Mouse (Mus musculus) embryonic facial prominence, embryonic 10.5 days (tissue): ENCODE results near the gene Scarb1. TPM values are rescaled to one million over a fixed set of nuclear protein-coding genes. Genes with fewer than 3 reads are reported as not detected.

ENCODE experiments used
- DNase-seq: peaks from one replicate; pipeline ENCODE4 v3.0.0-alpha.2; 2017; ENCODE audit warnings: low spot score
- H3K27ac ChIP-seq: fragments of 300-500 bp; sonication (generic); replicated peaks from 2 replicates; pipeline ENCODE4 v1.5.1; 2016; ENCODE audit warnings: mild to moderate bottlenecking
- H3K27me3 ChIP-seq: fragments of 300-500 bp; sonication (generic); replicated peaks from 2 replicates; pipeline ENCODE4 v1.6.1; 2016; ENCODE audit warnings: low read depth, mild to moderate bottlenecking; ENCODE audit not compliant: poor library complexity, severe bottlenecking
- H3K36me3 ChIP-seq: fragments of 300-500 bp; sonication (generic); replicated peaks from 2 replicates; pipeline ENCODE4 v1.6.1; 2016; ENCODE audit warnings: mild to moderate bottlenecking, moderate library complexity
- H3K4me1 ChIP-seq: fragments of 300-500 bp; sonication (generic); 2 replicates; pipeline ENCODE4 v1.6.1; 2016
- H3K4me3 ChIP-seq: fragments of 300-500 bp; sonication (generic); 2 replicates; pipeline ENCODE4 v1.5.1; 2016; ENCODE audit warnings: mild to moderate bottlenecking, moderate library complexity
- H3K9me3 ChIP-seq: fragments of 300-500 bp; sonication (generic); 2 replicates; pipeline ENCODE4 v1.6.1; 2016; ENCODE audit warnings: mild to moderate bottlenecking
- WGBS: fragments of 180-500 bp; shearing (Covaris S2); methylation state at CpG from one replicate; pipeline ENCODE4 v1.1.7; 2016; 5-methylcytosine and 5-hydroxymethylcytosine counted together
- polyA plus RNA-seq: library from polyadenylated mRNA; unstranded; fragments of >200 nt; fragmentation: Nextera tagmentation; extraction: Ambion mirVana; gene quantifications from 2 replicates; pipeline ENCODE4 v1.2.1, GENCODE M21; 2016

The Scarb1 gene
- polyA plus RNA-seq, 1 experiment from 2014 or later = 43.2 TPM

GRCm38 (mm10) chr5:125270587-125271130 lies 70.2 kb downstream of the Scarb1 start:
- H3K27ac ChIP-seq = no peak overlapping the region
- H3K4me1 ChIP-seq = peaks cover 42% of the 10 kb centered on the region
- 17% methylated on average over 12 of the region's 12 CpGs for WGBS
- peak; percentile 85 for DNase-seq
- H3K27me3 ChIP-seq = no peaks in the 10 kb centered on the region
- no peaks in the 10 kb centered on the region for H3K36me3 ChIP-seq
- H3K9me3 ChIP-seq = no peaks in the 10 kb centered on the region
- no peak overlapping the region for H3K4me3 ChIP-seq

GRCm38 (mm10) chr5:125269836-125270235 lies 71.1 kb downstream of the Scarb1 start:
- H3K27me3 ChIP-seq = no peaks in the 10 kb centered on the region
- DNase-seq = no peak
- 90% methylated on average over 7 of the region's 7 CpGs for WGBS

GRCm38 (mm10) chr5:125269399-125269798 lies 71.5 kb downstream of the Scarb1 start:
- Histone ChIP-seq H3K36me3 (no peaks in the 10 kb centered on the region), H3K4me3 (no peak overlapping the region), H3K27me3 (no peaks in the 10 kb centered on the region), H3K27ac (no peak overlapping the region), H3K9me3 (no peaks in the 10 kb centered on the region), H3K4me1 (peaks cover 51% of the 10 kb centered on the region)
- DNase-seq = no peak
- 87% methylated on average over 8 of the region's 8 CpGs for WGBS

More at GRCm38 (mm10) chr5:125269836-125270235, 71.1 kb downstream of the Scarb1 start:
- H3K4me3 ChIP-seq = no peak overlapping the region
- no peaks in the 10 kb centered on the region for H3K36me3 ChIP-seq
- H3K27ac ChIP-seq = no peak overlapping the region
- no peaks in the 10 kb centered on the region for H3K9me3 ChIP-seq
- H3K4me1 ChIP-seq = peaks cover 47% of the 10 kb centered on the region

DNA sequence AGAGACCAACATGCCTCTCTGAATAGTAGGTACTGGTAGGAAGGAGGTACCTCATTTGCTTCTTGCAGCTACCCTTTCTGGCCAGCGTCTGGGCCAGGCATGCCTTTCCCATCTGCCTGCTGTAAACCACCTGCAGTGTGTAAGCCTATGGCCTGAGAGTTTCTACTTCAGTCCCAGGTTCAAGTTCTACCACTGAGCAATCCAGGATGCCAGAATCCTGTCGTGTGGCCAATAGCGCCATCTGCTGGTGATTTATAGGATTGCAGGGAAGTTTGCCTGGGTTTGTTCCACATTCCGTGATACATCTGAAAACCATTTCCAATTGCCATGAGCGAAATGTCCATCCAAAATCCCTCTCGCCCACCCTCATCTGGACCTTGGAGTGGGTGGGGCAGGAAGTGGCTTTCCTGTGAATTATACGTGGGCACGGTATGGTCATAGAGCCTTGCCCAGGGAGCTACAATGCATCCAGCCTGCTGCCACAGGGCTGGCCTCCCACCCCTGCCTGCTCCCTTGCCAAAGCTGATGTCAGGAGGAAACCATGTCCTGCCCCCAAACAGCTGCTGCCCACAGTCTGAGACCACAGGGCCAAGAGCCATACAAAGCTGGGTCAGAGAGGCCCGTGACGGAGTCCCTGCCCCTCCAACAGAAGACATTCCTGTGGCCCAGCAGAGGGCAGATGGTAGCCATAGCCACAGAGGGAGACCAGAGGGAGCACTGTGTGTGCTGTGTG lies 72.7 kb downstream of the Scarb1 start:
- Histone ChIP-seq H3K4me3 (peak overlapping the region; percentile 8; the same call in 1 of the 2 replicates), H3K27ac (peak overlapping the region; percentile 5), H3K36me3 (no peaks in the 10 kb centered on the region), H3K9me3 (no peaks in the 10 kb centered on the region), H3K4me1 (peaks cover 43% of the 10 kb centered on the region), H3K27me3 (no peaks in the 10 kb centered on the region)
- 15% methylated on average over 10 of the region's 10 CpGs for WGBS
- DNase-seq = peak; percentile 78

GRCm38 (mm10) chr5:125267150-125267961 lies 73.5 kb downstream of the Scarb1 start:
- H3K9me3 ChIP-seq = no peaks in the 10 kb centered on the region
- H3K27ac ChIP-seq = no peak overlapping the region; the same call in 1 of the 2 replicates
- H3K4me1 ChIP-seq = peaks cover 43% of the 10 kb centered on the region
- no peaks in the 10 kb centered on the region for H3K27me3 ChIP-seq
- no peak for DNase-seq
- WGBS = 74% methylated on average over 35 of the region's 35 CpGs
- no peaks in the 10 kb centered on the region for H3K36me3 ChIP-seq
- no peak overlapping the region for H3K4me3 ChIP-seq

DNA sequence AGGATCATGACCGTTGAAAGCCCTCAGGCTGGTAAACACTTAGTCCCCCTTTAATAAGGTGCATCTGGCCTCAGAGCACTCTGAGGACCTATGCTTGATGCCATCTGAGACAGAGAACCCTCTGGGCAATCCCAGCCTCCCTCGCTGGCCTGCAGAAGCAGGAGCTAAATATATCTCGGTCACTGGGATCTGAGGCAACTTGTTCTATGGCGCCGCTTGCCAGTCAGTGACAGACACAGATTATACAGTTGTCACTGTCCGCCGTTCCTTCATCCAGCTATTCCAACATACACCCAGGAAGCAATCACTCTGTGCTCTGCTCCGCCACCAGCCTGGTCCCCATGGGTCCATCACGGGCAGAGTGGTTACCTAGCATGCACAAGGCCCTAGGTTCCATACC lies 74.8 kb downstream of the Scarb1 start:
- 0 out of 2 replicates have a peak overlapping the region, but pooled peaks have one; percentile 7 for H3K27ac ChIP-seq
- H3K9me3 ChIP-seq = no peaks in the 10 kb centered on the region
- no peak for DNase-seq
- H3K4me1 ChIP-seq = peaks cover 37% of the 10 kb centered on the region
- no peaks in the 10 kb centered on the region for H3K36me3 ChIP-seq
- no peaks in the 10 kb centered on the region for H3K27me3 ChIP-seq
- no peak overlapping the region for H3K4me3 ChIP-seq
- WGBS = 78% methylated on average over 9 of the region's 9 CpGs

DNA sequence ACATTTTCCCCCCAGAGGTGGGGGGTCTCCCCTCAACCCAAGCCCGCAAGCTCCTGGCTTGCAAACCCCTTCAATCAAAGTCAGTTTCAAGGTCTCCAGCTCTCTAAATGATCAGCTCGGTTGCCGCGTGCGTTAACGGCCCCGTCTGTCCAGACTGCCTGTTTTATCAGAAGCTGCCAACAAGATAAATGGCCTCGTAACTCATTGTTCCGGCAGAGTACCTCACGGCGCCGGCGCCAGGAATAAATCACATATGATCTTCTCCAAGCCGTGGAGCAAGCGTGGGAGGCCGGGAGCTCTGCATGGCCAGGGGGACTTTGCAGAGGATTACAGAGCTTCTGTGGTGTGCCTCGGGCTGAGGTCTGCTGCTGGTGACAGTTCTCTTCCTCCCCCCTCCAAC lies 76.2 kb downstream of the Scarb1 start:
- Histone ChIP-seq H3K4me1 (peaks cover 46% of the 10 kb centered on the region), H3K4me3 (no peak overlapping the region), H3K36me3 (no peaks in the 10 kb centered on the region), H3K27me3 (no peaks in the 10 kb centered on the region), H3K27ac (no peak overlapping the region; the same call in 1 of the 2 replicates), H3K9me3 (no peaks in the 10 kb centered on the region)
- 84% methylated on average over 17 of the region's 17 CpGs for WGBS
- no peak for DNase-seq

GRCm38 (mm10) chr5:125262578-125262977 lies 78.3 kb downstream of the Scarb1 start:
- Histone ChIP-seq H3K4me3 (no peak overlapping the region), H3K4me1 (peaks cover 42% of the 10 kb centered on the region), H3K27me3 (no peaks in the 10 kb centered on the region), H3K27ac (no peak overlapping the region; the same call in 1 of the 2 replicates), H3K9me3 (no peaks in the 10 kb centered on the region), H3K36me3 (no peaks in the 10 kb centered on the region)
- 64% methylated on average over 7 of the region's 7 CpGs for WGBS
- no peak for DNase-seq

- Histone ChIP-seq H3K36me3 (no peaks in the 10 kb centered on the region), H3K9me3 (no peaks in the 10 kb centered on the region), H3K27ac (no peak overlapping the region), H3K4me1 (peaks cover 18% of the 10 kb centered on the region), H3K4me3 (no peak overlapping the region), H3K27me3 (no peaks in the 10 kb centered on the region)
- WGBS = 60% methylated on average over 5 of the region's 5 CpGs
- DNase-seq = no peak
These were observed 87.0 kb downstream of the Scarb1 start for GRCm38 (mm10) chr5:125253917-125254316.

GRCm38 (mm10) chr5:125253448-125253847 lies 87.4 kb downstream of the Scarb1 start:
- H3K9me3 ChIP-seq = no peaks in the 10 kb centered on the region
- peaks cover 17% of the 10 kb centered on the region for H3K4me1 ChIP-seq
- H3K27ac ChIP-seq = no peak overlapping the region
- WGBS = 89% methylated on average over 3 of the region's 3 CpGs
- no peaks in the 10 kb centered on the region for H3K27me3 ChIP-seq
- no peaks in the 10 kb centered on the region for H3K36me3 ChIP-seq
- no peak overlapping the region for H3K4me3 ChIP-seq
- DNase-seq = no peak

GRCm38 (mm10) chr5:125252664-125253063 lies 88.2 kb downstream of the Scarb1 start:
- H3K27ac ChIP-seq = no peak overlapping the region

GRCm38 (mm10) chr5:125251885-125252615 lies 88.8 kb downstream of the Scarb1 start:
- DNase-seq = no peak
- peaks cover 19% of the 10 kb centered on the region for H3K4me1 ChIP-seq
- H3K27me3 ChIP-seq = no peaks in the 10 kb centered on the region
- no peaks in the 10 kb centered on the region for H3K9me3 ChIP-seq
- H3K4me3 ChIP-seq = no peak overlapping the region
- 61% methylated on average over 15 of the region's 15 CpGs for WGBS
- no peaks in the 10 kb centered on the region for H3K36me3 ChIP-seq
- no peak overlapping the region for H3K27ac ChIP-seq

More at GRCm38 (mm10) chr5:125252664-125253063, 88.2 kb downstream of the Scarb1 start:
- 91% methylated on average over 8 of the region's 8 CpGs for WGBS
- Histone ChIP-seq H3K4me1 (peaks cover 19% of the 10 kb centered on the region), H3K27me3 (no peaks in the 10 kb centered on the region), H3K36me3 (no peaks in the 10 kb centered on the region), H3K4me3 (no peak overlapping the region), H3K9me3 (no peaks in the 10 kb centered on the region)
- no peak for DNase-seq
